Mouse (Mus musculus) midbrain, embryonic 15.5 days (tissue): ENCODE data around the gene Fam83e. TPM values are rescaled to one million over a fixed set of nuclear protein-coding genes. Genes with fewer than 3 reads are reported as not detected.

Experiments
- ATAC-seq: fragments of 200-750 bp; cut with Nextera tagmentation; replicated peaks from 2 replicates; pipeline ENCODE4 v1.8.0; 2017; ENCODE audit warnings: moderate TSS enrichment
- H3K27ac ChIP-seq: fragments of 300-500 bp; sonication (generic); 2 replicates; pipeline ENCODE4 v1.5.1; 2015; ENCODE audit warnings: mild to moderate bottlenecking, inconsistent platforms
- H3K27me3 ChIP-seq: fragments of 300-500 bp; sonication (generic); replicated peaks from 2 replicates; pipeline ENCODE4 v1.6.1; 2015; ENCODE audit warnings: inconsistent platforms
- H3K36me3 ChIP-seq: fragments of 300-500 bp; sonication (generic); replicated peaks from 2 replicates; pipeline ENCODE4 v1.6.1; 2015; ENCODE audit warnings: inconsistent platforms
- H3K4me1 ChIP-seq: fragments of 300-500 bp; sonication (generic); 2 replicates; pipeline ENCODE4 v1.6.1; 2015; ENCODE audit warnings: inconsistent platforms
- H3K4me2 ChIP-seq: fragments of 300-500 bp; sonication (generic); 2 replicates; pipeline ENCODE4 v1.6.1; 2015; ENCODE audit warnings: inconsistent platforms, mild to moderate bottlenecking, moderate library complexity
- H3K4me3 ChIP-seq: fragments of 300-500 bp; sonication (generic); 2 replicates; pipeline ENCODE4 v1.5.1; 2015; ENCODE audit warnings: mild to moderate bottlenecking, inconsistent platforms
- H3K9ac ChIP-seq: fragments of 300-500 bp; sonication (generic); 2 replicates; pipeline ENCODE4 v1.6.1; 2015; ENCODE audit warnings: mild to moderate bottlenecking, inconsistent platforms
- H3K9me3 ChIP-seq: fragments of 300-500 bp; sonication (generic); 2 replicates; pipeline ENCODE4 v1.6.1; 2016; ENCODE audit warnings: inconsistent platforms
- WGBS: fragments of 180-500 bp; shearing (Covaris S2); methylation state at CpG from one replicate; pipeline ENCODE4 v1.1.7; 2015; ENCODE audit warnings: mixed read lengths; 5-methylcytosine and 5-hydroxymethylcytosine counted together
- polyA plus RNA-seq: library from polyadenylated mRNA; unstranded; fragments of >200 nt; fragmentation: Nextera tagmentation; extraction: Ambion mirVana; gene quantifications from 2 replicates; pipeline ENCODE4 v1.2.1, GENCODE M21; 2015

Fam83e gene
- polyA plus RNA-seq, result 0.54 and 0.74 TPM in 2 replicates

DNA sequence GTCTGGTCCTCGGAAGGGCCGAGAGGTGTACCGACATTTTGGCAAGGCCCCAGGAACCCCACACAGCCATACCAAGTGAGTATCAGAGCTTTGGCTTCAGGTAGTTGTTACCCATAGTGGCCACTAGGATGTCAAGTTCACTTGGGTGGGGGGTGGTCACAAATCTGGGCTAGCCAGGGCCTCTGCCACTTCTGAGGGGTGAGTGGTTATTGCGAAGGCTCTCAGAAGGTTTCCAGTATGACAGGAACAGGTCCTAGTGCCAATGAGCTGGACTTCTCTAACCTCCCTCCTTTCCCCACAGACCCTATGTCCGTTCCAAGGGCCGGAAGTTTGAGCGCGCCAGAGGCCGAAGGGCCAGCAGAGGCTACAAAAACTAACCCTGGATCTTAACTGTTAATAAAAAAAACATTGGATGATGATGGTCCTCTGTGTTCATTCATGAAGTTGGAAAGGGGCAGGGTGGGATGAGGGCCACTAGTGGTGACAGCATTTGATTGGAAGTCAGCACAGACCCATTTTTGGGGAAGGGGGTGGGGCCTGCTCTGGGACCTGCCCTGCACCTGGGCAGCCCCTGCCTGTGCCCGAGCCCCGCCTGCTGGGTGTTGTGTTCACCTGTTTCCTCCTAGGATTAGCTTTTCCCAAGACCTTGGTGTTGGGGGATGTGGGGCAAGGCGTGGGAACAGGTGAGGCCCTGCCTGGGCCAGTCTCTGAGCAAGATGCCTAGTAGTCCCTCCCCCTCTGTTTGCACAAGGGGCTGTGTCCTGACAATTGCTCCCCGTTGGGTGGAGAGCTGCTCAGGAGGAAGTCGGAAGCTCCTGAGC lies at the start of gene Fam83e:
Gene Fam83e (plus strand): TSS at position 800 of the 821 bp plus-strand sequence.
- 87% methylated on average over 14 of the region's 14 CpGs for WGBS
- H3K36me3 ChIP-seq, result peaks cover 27% of the 10 kb centered on the region
- no peak within 1 kb of the TSS for H3K9ac ChIP-seq
- H3K4me1 ChIP-seq, result peaks cover 33% of the 10 kb centered on the region
- no peak within 1 kb of the TSS for H3K4me3 ChIP-seq
- H3K4me2 ChIP-seq, result no peak within 1 kb of the TSS
- no peaks in the 10 kb centered on the region for H3K27me3 ChIP-seq
- H3K27ac ChIP-seq, result no peak within 1 kb of the TSS
- no peak for ATAC-seq
- H3K9me3 ChIP-seq, result no peaks in the 10 kb centered on the region

DNA sequence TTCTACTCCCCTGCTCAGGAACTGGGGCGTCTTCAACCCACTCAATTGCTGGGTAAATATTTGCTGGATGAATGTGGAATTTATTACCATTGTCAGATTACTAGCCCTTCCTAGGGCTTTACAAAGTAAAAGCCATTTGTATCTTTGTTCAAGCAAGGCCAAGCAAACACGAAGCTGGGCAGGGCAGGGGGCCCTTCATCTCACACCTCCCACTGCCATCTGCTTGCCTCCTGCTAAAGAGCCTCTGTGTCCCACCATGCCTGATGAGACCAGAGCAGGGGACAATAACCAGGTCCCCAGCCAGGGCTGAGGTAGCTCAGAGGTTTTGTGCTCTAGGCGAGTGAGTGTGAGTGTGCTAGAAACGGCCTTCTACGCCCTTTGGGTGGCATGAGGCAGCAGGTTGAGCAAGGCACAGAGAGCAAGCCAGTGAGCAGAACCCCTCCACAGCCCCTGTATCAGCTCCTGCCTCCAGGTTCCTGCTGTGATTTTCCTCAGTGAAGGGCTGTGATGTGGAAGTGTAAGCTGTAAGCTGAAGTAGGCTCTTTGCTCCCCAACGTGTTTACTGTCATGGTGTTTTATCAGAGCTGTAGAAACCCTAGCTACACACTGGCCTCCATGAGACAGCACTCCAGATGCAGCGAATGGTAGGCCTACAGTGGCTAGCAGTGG lies 43.3 kb upstream of the Fam83e start:
- peaks cover 3% of the 10 kb centered on the region; the same call in 1 of the 2 replicates for H3K4me1 ChIP-seq
- no peak for ATAC-seq
- no peak overlapping the region for H3K9ac ChIP-seq
- H3K4me2 ChIP-seq, result no peak overlapping the region
- 75% methylated on average over 7 of the region's 7 CpGs for WGBS
- no peak overlapping the region for H3K27ac ChIP-seq
- H3K9me3 ChIP-seq, result no peaks in the 10 kb centered on the region
- H3K27me3 ChIP-seq, result no peaks in the 10 kb centered on the region
- no peak overlapping the region for H3K4me3 ChIP-seq
- H3K36me3 ChIP-seq, result no peaks in the 10 kb centered on the region

DNA sequence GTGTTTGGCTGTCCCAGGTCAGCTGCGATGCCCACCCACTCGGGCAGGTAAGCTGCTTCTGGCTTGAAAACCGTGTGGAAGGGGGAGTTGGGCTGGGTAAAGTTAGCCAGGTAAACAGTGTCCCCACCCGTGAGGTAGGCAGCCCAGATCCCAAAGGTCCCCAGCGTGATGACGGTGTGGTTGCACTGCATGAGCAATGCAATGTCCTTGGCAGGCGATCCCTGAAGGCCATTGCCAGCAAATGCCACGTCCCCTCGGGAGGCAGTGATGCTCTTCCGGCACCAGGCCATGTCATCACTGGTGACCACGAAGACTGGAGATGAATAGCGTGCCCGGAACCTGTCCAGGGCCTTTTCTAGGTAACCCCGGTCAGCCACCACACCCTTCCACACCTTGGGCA lies 42.5 kb upstream of the Fam83e start:
- ATAC-seq, result no peak
- WGBS, result 93% methylated on average over 14 of the region's 14 CpGs

DNA sequence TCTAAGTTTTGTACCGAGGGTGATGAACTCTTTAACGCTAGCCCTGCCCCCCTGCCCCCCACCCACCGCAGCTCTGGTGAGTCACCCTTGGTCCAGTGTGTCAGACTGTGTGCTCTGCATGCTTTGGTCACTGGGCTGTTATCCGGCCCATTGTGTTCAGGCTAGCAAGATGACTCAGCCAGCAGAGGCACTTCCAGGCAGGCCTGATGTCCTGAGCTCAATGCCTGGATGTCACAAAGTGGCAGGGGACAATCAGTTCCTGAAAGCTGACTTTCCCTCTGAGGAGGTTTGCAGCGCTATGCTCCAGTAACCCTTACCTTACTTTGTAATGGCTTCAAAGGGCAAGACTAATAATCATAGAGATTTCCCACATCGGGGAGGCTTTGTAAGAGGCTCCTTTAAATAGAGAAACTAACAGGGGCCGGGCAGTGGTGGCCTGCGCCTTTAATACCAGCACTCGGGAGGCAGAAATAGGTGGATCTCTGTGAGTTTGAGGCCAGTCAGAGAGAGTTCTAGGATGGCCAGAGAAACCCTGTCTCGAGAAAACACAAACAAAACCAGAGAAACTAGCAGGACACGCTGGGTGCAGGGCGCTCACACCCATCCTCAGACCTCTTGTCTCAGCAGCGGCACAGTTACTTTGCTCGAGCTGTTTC lies 40.9 kb upstream of the Fam83e start:
- no peak overlapping the region for H3K4me2 ChIP-seq
- no peak for ATAC-seq
- no peak overlapping the region for H3K27ac ChIP-seq
- H3K27me3 ChIP-seq, result no peaks in the 10 kb centered on the region
- peaks cover 5% of the 10 kb centered on the region; the same call in 1 of the 2 replicates for H3K4me1 ChIP-seq
- no peak overlapping the region for H3K9ac ChIP-seq
- 50% methylated on average over 14 of the region's 14 CpGs for WGBS
- H3K9me3 ChIP-seq, result no peaks in the 10 kb centered on the region
- no peaks in the 10 kb centered on the region for H3K36me3 ChIP-seq
- H3K4me3 ChIP-seq, result no peak overlapping the region

More for the DNA sequence above, 42.5 kb upstream of the Fam83e start:
- Histone ChIP-seq H3K9me3 (no peaks in the 10 kb centered on the region), H3K36me3 (no peaks in the 10 kb centered on the region), H3K27ac (no peak overlapping the region), H3K4me3 (no peak overlapping the region), H3K9ac (no peak overlapping the region), H3K4me2 (no peak overlapping the region), H3K27me3 (no peaks in the 10 kb centered on the region), H3K4me1 (peaks cover 5% of the 10 kb centered on the region; the same call in 1 of the 2 replicates)

DNA sequence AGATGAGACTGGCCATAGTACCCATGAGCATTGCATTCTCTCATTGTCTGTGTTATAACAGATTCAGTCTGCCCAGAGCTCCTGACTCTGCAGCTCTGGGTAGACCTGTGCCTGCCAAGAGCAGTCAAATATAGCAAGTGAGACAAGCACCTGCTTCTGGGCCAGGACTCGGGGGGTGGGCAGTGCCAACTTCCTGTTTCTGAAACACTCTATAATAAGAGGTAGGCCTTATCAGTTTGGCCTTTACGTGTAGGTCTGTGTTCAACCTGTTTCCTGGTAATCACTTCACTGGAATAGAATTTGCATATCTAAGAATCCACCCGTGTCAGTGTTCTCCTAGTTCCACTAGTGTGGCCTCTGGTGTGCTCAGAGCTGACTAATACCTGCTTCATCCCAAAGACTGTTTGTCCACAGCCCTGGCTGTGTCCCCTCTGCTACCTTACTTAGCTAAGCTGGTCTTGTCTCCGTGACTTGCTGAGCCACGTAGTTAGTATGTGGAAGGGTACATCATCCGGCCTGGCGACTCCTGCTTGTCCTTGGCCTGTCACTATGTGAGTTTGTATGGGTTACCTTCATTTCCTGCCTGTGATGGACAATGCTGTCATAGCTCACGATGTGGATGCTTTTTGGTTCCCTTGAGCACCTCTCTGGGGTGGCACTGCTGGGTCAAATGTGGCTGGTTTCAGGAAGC lies 39.8 kb upstream of the Fam83e start:
- H3K9me3 ChIP-seq, result no peaks in the 10 kb centered on the region
- H3K36me3 ChIP-seq, result no peaks in the 10 kb centered on the region
- no peak overlapping the region for H3K4me2 ChIP-seq
- H3K27me3 ChIP-seq, result no peaks in the 10 kb centered on the region
- H3K4me3 ChIP-seq, result no peak overlapping the region
- ATAC-seq, result no peak
- peaks cover 5% of the 10 kb centered on the region; the same call in 1 of the 2 replicates for H3K4me1 ChIP-seq
- 87% methylated on average over 8 of the region's 8 CpGs for WGBS
- no peak overlapping the region for H3K9ac ChIP-seq
- no peak overlapping the region for H3K27ac ChIP-seq

DNA sequence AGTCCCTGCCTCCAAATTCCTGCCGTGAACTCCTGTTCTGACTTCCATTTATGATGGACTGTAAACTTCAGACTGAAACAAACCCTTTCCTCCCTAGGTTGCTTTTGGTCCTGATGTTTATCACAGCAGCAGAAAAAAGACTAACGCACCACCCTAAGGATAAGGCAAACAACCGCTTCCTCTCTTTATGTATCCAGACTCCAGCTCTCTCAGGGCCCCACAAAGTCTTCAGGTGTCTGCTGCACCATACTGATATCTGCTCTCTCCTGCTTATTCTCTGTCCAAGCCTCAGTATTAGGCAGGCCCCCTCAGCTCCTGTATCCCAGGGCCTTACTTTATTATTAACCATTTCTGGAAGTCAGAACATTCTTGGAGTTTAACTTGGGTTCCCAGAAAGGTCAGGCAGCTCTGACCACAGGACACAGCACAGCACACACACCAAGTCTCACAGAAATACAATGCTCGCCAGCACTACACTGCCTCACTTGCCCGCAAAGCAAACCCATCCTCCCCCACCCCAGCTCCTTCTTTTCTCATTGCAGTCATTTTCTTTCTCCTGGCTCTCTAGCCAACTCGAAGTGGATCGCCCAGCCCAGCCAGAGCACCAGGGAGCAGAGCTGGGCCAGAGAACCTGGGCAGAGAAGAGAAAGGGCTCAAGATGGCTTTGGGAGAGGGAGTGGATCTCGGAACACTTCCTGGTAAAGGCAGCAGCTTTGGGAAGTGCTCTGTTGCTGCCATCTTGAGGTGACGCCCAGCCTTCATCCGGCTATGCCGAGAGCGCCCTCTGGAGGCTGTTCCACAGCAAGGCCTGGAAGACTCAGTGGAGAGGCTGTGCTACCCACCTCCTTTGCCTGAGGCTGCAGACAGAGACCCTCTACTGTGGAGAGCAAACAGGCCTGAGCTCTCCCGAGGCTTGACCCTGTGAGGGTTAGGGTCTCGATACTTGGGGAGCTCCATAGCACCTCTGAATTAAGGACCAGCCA lies 38.6 kb upstream of the Fam83e start:
- H3K27me3 ChIP-seq, result no peaks in the 10 kb centered on the region
- peak overlapping the region; percentile 70; the same call in 1 of the 2 replicates for H3K27ac ChIP-seq
- H3K9me3 ChIP-seq, result no peaks in the 10 kb centered on the region
- peak overlapping the region; percentile 36 for H3K4me2 ChIP-seq
- H3K4me1 ChIP-seq, result peaks cover 5% of the 10 kb centered on the region; the same call in 1 of the 2 replicates
- ATAC-seq, result peak; percentile 79; the same call in 1 of the 2 replicates
- H3K4me3 ChIP-seq, result no peak overlapping the region
- H3K9ac ChIP-seq, result no peak overlapping the region
- no peaks in the 10 kb centered on the region for H3K36me3 ChIP-seq
- 28% methylated on average over 14 of the region's 14 CpGs for WGBS

DNA sequence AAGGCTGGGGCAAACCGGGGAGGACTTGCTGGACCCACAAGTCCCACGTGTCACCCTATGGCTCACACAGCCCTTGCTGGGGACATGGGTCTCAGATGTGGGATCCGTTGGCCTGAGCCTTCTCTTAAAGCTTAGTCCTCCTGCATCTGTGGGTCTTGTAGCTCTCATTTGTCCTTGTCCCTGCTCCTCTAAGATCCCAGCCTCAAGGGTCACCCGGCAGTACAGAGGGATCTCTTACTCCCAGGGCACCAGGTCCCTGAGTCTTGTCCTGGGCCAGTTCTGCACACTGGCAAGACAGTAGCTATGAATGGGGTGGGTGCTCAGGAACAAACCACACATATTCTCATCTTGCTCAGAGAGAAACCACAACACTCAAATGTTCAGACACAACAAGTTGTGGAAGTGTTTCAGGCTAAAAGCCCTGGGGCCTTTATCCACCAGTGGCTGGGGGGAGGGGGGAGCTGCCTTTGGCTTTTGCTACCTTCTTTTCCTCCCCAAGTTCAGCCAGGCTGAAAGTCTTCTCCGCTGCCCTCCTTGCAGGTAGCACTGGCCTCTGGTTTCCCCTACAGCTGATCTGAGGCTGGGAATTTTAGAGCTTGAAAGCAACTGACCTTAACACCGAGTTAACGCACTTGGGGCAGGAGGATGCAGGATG lies 37.5 kb upstream of the Fam83e start, which contains the start of gene Ntn5:
Gene Ntn5 (plus strand): TSS at position 627 of the 655 bp plus-strand sequence.
- Histone ChIP-seq H3K9me3 (no peaks in the 10 kb centered on the region), H3K4me3 (no peak within 1 kb of the TSS), H3K36me3 (no peaks in the 10 kb centered on the region), H3K4me1 (peaks cover 5% of the 10 kb centered on the region; the same call in 1 of the 2 replicates), H3K27ac (peak within 1 kb of the TSS; percentile 70; the same call in 1 of the 2 replicates), H3K27me3 (no peaks in the 10 kb centered on the region), H3K9ac (no peak within 1 kb of the TSS), H3K4me2 (peak within 1 kb of the TSS; percentile 36; the same call in 1 of the 2 replicates)
- no peak for ATAC-seq
- 78% methylated on average over 7 of the region's 7 CpGs for WGBS

DNA sequence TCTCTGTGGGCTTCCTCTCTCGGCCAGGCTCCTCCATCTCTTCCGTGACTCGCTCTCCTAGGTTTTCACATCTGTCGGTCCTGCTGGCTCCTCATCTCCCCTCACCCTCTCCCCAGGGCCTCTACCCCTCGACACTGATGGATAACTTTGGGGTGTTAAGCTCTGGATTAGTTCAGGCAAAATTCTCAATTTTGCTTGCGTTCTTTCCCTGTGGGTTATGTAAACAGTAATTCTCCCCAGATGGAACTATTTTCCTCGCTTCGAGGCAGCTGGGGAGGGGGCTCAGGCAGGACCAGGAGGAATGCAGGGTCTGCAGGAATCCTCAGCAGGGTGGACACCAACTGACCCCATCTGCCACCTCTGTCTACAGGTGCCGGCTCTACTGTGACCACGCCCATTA lies 35.2 kb upstream of the Fam83e start:
- no peak overlapping the region for H3K27ac ChIP-seq
- no peak overlapping the region for H3K4me2 ChIP-seq
- H3K36me3 ChIP-seq, result no peaks in the 10 kb centered on the region
- no peaks in the 10 kb centered on the region for H3K27me3 ChIP-seq
- H3K4me1 ChIP-seq, result peaks cover 5% of the 10 kb centered on the region; the same call in 1 of the 2 replicates
- no peaks in the 10 kb centered on the region for H3K9me3 ChIP-seq
- H3K4me3 ChIP-seq, result no peak overlapping the region
- ATAC-seq, result no peak
- no peak overlapping the region for H3K9ac ChIP-seq
- 59% methylated on average over 10 of the region's 10 CpGs for WGBS

DNA sequence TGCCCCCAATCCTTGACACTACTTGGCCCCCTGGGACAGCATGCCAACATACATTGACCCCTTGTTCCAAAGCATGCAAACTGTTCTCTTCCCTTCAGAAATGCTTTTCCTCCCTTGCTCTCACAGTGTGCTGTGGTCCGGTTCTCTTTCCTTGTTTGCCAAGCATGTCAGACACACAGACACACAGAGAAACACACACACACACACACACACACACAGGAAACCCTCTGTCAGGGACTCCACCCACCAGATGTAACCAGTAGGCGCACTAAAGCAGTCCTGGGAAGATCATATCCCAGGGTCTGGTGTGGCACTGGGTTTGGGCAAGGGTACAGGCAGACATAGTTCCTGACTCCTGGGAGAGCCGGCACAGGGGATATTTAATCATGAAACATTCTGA lies 34.2 kb upstream of the Fam83e start:
- ATAC-seq, result no peak
- H3K4me2 ChIP-seq, result no peak overlapping the region
- H3K27me3 ChIP-seq, result no peaks in the 10 kb centered on the region
- H3K27ac ChIP-seq, result no peak overlapping the region
- no peaks in the 10 kb centered on the region for H3K36me3 ChIP-seq
- no peak overlapping the region for H3K9ac ChIP-seq
- 77% methylated on average over 3 of the region's 3 CpGs for WGBS
- H3K4me1 ChIP-seq, result peaks cover 5% of the 10 kb centered on the region; the same call in 1 of the 2 replicates
- H3K9me3 ChIP-seq, result no peaks in the 10 kb centered on the region
- no peak overlapping the region for H3K4me3 ChIP-seq

DNA sequence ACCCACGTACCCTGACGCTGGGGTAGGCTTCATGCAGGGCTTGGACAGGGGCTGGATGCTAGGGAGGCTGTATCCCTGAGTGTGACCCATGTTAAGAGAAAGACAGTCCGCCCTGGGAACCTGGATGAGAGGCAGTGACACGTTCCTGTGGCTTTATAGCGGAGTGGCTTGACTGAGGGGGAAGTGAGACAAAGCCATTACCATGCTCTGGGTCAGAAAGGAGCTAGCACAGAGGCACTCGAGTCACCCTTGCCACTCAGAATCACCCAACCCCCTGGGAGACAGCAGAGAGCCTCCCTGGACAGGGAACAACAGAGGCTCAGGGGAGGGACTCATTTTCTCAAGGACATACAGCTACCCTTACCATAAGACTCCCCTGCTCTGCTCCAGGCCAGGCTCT lies 31.9 kb upstream of the Fam83e start:
- Histone ChIP-seq H3K9me3 (no peaks in the 10 kb centered on the region), H3K27ac (no peak overlapping the region), H3K4me1 (no peaks in the 10 kb centered on the region), H3K4me3 (no peak overlapping the region), H3K4me2 (no peak overlapping the region), H3K9ac (no peak overlapping the region), H3K27me3 (no peaks in the 10 kb centered on the region), H3K36me3 (no peaks in the 10 kb centered on the region)
- 64% methylated on average over 6 of the region's 6 CpGs for WGBS
- ATAC-seq, result no peak
